Mouse (Mus musculus) hindbrain, postnatal 0 days (tissue): ENCODE measurements around the gene Tas2r134. TPM values are rescaled to one million over a fixed set of nuclear protein-coding genes. Genes with fewer than 3 reads are reported as not detected.
A peak's percentile ranks its signal among the peaks of the same experiment; 100 is the strongest.

Experiments used
- ATAC-seq: fragments of 200-750 bp; cut with Nextera tagmentation; 2 replicates; pipeline ENCODE4 v1.8.0; 2017; ENCODE audit warnings: mild to moderate bottlenecking, moderate TSS enrichment, moderate library complexity
- DNase-seq: peaks from one replicate; pipeline ENCODE4 v3.0.0-alpha.2; 2015; ENCODE audit warnings: low spot score
- H3K27ac ChIP-seq: fragments of 300-500 bp; sonication (generic); 2 replicates; pipeline ENCODE4 v1.5.1; 2014; ENCODE audit warnings: mild to moderate bottlenecking
- H3K27me3 ChIP-seq: fragments of 300-500 bp; sonication (generic); 2 replicates; pipeline ENCODE4 v1.6.1; 2014; ENCODE audit warnings: low read length, mixed read lengths; ENCODE audit not compliant: insufficient read depth
- H3K36me3 ChIP-seq: fragments of 300-500 bp; sonication (generic); 2 replicates; pipeline ENCODE4 v1.6.1; 2014; ENCODE audit warnings: low read length, mixed read lengths; ENCODE audit not compliant: insufficient read depth
- H3K4me1 ChIP-seq: fragments of 300-500 bp; sonication (generic); 2 replicates; pipeline ENCODE4 v1.6.1; 2014; ENCODE audit warnings: antibody characterized with exemption, low read length, mixed read lengths; ENCODE audit not compliant: insufficient read depth
- H3K4me2 ChIP-seq: fragments of 300-500 bp; sonication (generic); 2 replicates; pipeline ENCODE4 v1.6.1; 2014; ENCODE audit warnings: low read depth, mild to moderate bottlenecking, low read length, moderate library complexity, mixed read lengths
- H3K4me3 ChIP-seq: fragments of 300-500 bp; sonication (generic); 2 replicates; pipeline ENCODE4 v1.5.1; 2014; ENCODE audit warnings: low read length
- H3K9ac ChIP-seq: fragments of 300-500 bp; sonication (generic); replicated peaks from 2 replicates; pipeline ENCODE4 v1.6.1; 2014; ENCODE audit warnings: mild to moderate bottlenecking, low read length, moderate library complexity, mixed read lengths
- H3K9me3 ChIP-seq: fragments of 300-500 bp; sonication (generic); 2 replicates; pipeline ENCODE4 v1.6.1; 2016; ENCODE audit warnings: low read length, mixed read lengths
- CTCF ChIP-seq: IDR thresholded peaks from 2 replicates; pipeline ENCODE4 v1.5.1; 2016; ENCODE audit warnings: antibody characterized with exemption, control low read depth, low read depth
- WGBS: fragments of 180-500 bp; shearing (Covaris S2); extraction: QIAGEN DNeasy Blood & Tissue Kit; methylation state at CpG from one replicate; pipeline ENCODE4 v1.1.7; 2014; 5-methylcytosine and 5-hydroxymethylcytosine counted together
- polyA plus RNA-seq: library from polyadenylated mRNA; unstranded; fragments of >200 nt; fragmentation: Nextera tagmentation; extraction: Ambion mirVana; gene quantifications from 2 replicates; pipeline ENCODE4 v1.2.1, GENCODE M21; 2015
- total RNA-seq: library from RNA; depleted of rRNA; stranded (reverse); fragments of >200 nt; gene quantifications from 2 replicates; pipeline ENCODE4 v1.2.3, GENCODE M21; 2014

Gene Tas2r134
- total and polyA plus RNA-seq, 2 experiments from 2014 or later: not detected

DNA sequence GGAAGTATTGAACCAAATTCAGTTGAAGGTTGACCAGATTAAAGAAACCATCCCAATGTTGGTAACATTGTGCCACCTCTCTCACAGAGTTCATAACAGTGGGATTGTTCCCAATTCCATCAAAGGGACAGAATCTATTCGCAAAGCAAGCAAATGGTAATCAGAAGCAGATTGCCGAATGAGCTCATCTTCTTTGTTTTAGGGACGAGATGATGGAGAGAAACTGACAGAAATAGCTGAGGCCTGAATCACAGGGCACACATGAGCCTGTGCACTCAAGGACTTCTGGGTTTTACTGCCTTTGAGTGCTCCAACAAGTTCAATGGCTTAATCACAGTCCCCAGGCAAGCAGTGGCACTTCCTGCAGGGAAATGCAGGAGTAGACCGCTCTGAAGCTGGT, 13.6 kb upstream of the Tas2r134 start:
- Histone ChIP-seq H3K4me3 (no peak overlapping the region), H3K9ac (no peak overlapping the region), H3K36me3 (no peaks in the 10 kb centered on the region), H3K4me2 (no peak overlapping the region), H3K4me1 (peaks cover 9% of the 10 kb centered on the region), H3K27ac (no peak overlapping the region), H3K27me3 (no peaks in the 10 kb centered on the region), H3K9me3 (no peaks in the 10 kb centered on the region)
- no peak for DNase-seq
- no peak for TF ChIP-seq CTCF
- no peak for ATAC-seq
- 80% methylated on average over 4 of the region's 4 CpGs for WGBS

DNA sequence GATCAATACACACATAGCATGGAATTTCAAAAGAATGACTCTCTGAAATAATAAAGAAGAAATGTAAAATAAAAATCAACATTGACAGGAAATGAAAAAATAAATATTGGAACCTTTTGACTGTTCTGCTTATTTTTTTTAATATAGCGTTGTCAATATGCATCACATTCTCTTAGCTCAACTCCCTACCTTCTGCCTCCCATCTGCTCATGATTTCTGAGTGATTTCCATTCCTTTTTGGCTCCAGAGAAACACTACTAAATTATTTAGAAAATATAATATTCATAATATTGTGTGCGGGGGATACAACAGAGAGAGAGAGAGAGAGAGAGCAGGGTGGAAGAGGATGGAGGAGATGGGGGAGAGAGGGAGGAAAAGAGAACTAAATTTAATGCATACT, 5.4 kb upstream of the Tas2r134 start:
- Histone ChIP-seq H3K9me3 (no peaks in the 10 kb centered on the region), H3K27me3 (no peaks in the 10 kb centered on the region), H3K9ac (no peak overlapping the region), H3K36me3 (no peaks in the 10 kb centered on the region), H3K4me3 (no peak overlapping the region), H3K4me1 (no peaks in the 10 kb centered on the region), H3K27ac (no peak overlapping the region), H3K4me2 (no peak overlapping the region)
- DNase-seq: no peak
- 79% methylated on average over 2 of the region's 2 CpGs for WGBS
- TF ChIP-seq CTCF: no peak
- ATAC-seq: no peak

- DNase-seq: no peak
Measured at GRCm38 (mm10) chr2:51626007-51626406, 1.3 kb upstream of the Tas2r134 start.

DNA sequence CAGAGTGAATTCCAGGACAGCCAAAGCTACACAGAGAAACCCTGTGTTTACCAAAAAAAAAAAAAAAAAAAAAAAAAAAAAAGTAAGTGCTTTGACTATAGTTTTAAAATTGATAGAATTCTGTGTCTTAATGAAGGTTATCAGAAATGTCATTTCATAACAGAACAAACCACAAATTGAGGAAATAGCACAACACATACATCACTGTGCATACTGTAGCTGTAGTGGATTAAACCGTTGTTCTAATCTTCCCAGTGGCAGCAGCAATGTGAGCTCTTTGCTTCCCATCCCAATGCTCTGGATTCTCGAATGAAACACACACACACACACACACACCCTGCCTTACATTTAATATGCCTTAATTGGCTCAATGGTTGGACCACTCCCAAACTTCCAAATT, 4.1 kb downstream of the Tas2r134 start:
- no peak for TF ChIP-seq CTCF
- no peaks in the 10 kb centered on the region for H3K4me1 ChIP-seq

More at GRCm38 (mm10) chr2:51626007-51626406, 1.3 kb upstream of the Tas2r134 start:
- Histone ChIP-seq H3K4me3 (no peak overlapping the region), H3K4me2 (no peak overlapping the region), H3K27me3 (no peaks in the 10 kb centered on the region), H3K4me1 (no peaks in the 10 kb centered on the region), H3K27ac (no peak overlapping the region), H3K36me3 (no peaks in the 10 kb centered on the region), H3K9ac (no peak overlapping the region), H3K9me3 (no peaks in the 10 kb centered on the region)
- 86% methylated on average over 3 of the region's 3 CpGs for WGBS
- ATAC-seq: no peak
- TF ChIP-seq CTCF: no peak

DNA sequence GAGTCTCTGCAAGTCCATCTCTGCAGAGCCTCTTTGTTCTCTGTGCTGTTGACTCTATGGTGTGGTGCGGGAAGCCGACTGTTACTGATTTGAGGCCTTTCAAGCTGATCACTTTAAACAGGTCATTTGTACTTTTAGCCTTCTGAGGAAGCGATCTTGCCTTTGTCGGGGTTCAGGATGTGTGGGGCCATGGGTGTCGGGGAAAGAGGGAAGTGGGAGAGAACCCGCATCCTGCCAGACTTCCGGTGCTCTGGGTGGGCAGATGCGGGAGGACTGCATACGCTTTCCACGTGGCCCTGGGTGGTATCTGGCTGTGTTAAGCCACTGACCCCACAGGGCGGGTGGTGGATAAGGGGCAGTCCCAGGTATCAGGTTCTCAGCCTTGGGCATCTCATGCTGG, 10.4 kb downstream of the Tas2r134 start:
- no peak for ATAC-seq

More for the DNA sequence above, 4.1 kb downstream of the Tas2r134 start:
- Histone ChIP-seq H3K4me2 (no peak overlapping the region), H3K9ac (no peak overlapping the region), H3K4me3 (no peak overlapping the region), H3K27me3 (no peaks in the 10 kb centered on the region), H3K27ac (no peak overlapping the region), H3K9me3 (no peaks in the 10 kb centered on the region), H3K36me3 (no peaks in the 10 kb centered on the region)
- WGBS: 80% methylated on average over 2 of the region's 2 CpGs
- DNase-seq: no peak
- ATAC-seq: no peak

DNA sequence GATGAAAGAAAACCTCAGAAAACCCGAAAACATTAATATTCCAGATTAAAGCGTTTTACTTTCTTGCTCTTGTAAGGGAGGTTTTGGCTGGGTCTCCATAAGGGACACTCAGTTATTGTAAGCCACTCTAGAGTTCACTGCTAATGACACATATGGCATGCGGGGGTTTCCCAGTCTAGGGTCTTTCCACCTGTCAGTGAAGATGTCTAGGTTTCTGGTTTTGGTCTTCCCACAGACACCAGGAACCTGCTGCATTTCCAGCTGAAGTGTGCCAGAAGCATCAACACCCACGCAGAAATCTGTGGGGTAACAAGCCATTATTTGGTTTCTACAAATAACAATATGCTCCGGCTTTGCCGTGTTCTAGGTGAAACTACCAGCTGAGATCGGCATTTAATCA, 14.3 kb downstream of the Tas2r134 start:
- DNase-seq: no peak
- no peaks in the 10 kb centered on the region for H3K27me3 ChIP-seq
- WGBS: 94% methylated on average over 7 of the region's 7 CpGs
- TF ChIP-seq CTCF: no peak
- H3K27ac ChIP-seq: no peak overlapping the region
- H3K4me1 ChIP-seq: no peaks in the 10 kb centered on the region
- no peak overlapping the region for H3K4me3 ChIP-seq
- no peak for ATAC-seq
- H3K9ac ChIP-seq: no peak overlapping the region
- H3K9me3 ChIP-seq: no peaks in the 10 kb centered on the region
- no peak overlapping the region for H3K4me2 ChIP-seq
- no peaks in the 10 kb centered on the region for H3K36me3 ChIP-seq

More for the DNA sequence above, 10.4 kb downstream of the Tas2r134 start:
- no peak overlapping the region for H3K4me2 ChIP-seq
- no peaks in the 10 kb centered on the region for H3K9me3 ChIP-seq
- no peak overlapping the region for H3K9ac ChIP-seq
- no peaks in the 10 kb centered on the region for H3K36me3 ChIP-seq
- H3K4me3 ChIP-seq: no peak overlapping the region
- no peaks in the 10 kb centered on the region for H3K27me3 ChIP-seq
- 84% methylated on average over 11 of the region's 11 CpGs for WGBS
- DNase-seq: no peak
- H3K27ac ChIP-seq: no peak overlapping the region
- no peaks in the 10 kb centered on the region for H3K4me1 ChIP-seq
- no peak for TF ChIP-seq CTCF

DNA sequence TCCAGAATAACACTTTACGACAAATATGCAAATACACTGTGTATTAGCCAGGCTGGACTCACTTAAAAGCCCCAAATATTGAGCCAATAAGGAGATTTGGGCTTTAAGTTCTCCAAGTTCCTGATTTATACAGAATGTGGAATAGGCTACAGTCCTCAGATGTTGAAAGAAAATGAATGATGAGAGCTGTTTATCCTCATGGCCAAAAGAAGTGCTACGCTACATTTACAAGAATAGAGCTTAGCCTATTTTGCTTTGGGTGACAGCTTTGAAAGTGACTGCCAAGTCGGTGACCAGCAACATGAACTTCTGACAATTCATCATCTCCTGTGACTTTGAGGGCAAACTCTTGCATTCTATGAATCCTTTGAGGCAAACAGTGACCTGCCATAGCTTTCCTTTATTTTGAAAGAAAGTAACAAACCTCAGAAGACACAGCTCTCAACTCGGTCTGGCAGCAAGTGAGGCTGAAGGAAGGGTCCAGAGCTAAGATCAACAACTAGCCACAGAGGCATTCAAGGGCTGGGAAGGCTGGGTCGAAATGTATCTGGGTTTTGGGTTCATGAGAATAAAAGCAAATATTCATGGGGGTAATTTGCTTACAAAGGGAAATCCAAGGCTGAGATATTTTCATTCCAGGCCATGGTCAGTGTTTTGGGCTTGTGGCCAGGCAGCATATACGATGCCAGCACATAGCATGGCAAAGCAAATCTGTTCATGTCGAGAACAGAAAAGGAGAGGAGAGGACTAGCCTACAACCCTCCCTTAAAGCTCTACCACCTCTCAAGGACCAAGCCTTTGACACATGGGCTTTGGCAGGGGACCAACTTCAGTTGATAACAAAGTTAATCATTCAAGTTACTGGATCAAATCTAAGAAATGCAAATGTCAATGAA, 16.2 kb downstream of the Tas2r134 start:
- 48% methylated on average over 7 of the region's 7 CpGs for WGBS
- no peaks in the 10 kb centered on the region for H3K27me3 ChIP-seq
- no peaks in the 10 kb centered on the region for H3K4me1 ChIP-seq
- DNase-seq (peak; percentile 44), ATAC-seq (no peak; the same call in 1 of the 2 replicates)
- H3K4me2 ChIP-seq: no peak overlapping the region
- H3K27ac ChIP-seq: no peak overlapping the region
- H3K9me3 ChIP-seq: no peaks in the 10 kb centered on the region
- no peak overlapping the region for H3K4me3 ChIP-seq
- TF ChIP-seq CTCF: no peak
- no peaks in the 10 kb centered on the region for H3K36me3 ChIP-seq
- no peak overlapping the region for H3K9ac ChIP-seq
